Mouse (Mus musculus): ENCODE data around the gene Gm7173.

The Gm7173 gene

DNA sequence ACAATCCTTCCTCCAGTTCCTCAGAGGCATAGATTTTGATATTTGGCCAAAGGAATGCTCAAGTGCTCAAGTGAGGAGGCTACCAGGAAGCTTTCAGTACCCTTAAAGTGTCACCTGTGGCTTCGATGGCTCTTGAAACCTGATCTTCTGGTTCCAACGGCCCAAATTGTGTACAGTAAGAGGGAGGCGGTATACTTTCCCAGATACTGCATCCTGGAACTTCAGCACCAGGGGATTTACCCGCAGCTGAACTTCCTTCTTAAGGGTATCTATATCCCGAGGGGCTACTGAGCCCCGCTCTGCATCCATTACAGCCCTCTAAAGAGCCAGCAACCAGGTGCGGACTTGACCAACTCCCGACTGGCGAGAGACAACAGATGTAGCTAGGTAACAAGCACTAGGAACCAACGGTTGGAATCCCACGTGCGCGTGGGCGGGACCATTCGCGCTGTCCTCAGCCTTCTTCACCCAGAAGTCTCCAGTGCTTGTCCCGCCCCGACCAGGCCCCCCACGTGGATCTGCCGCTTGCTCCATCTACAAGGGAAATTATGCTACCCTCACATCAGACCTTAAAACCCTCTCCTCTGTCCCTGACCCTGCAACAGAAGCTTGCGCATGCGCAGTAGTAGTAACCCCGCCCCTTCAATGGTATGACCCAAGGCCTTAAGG, at the start of gene Gm7173:
Gene Gm7173 (minus strand): TSS at position 309 of the 669 bp plus-strand sequence.
- DNase-seq, result peak in 1 of 2 experiments; percentile 10

DNA sequence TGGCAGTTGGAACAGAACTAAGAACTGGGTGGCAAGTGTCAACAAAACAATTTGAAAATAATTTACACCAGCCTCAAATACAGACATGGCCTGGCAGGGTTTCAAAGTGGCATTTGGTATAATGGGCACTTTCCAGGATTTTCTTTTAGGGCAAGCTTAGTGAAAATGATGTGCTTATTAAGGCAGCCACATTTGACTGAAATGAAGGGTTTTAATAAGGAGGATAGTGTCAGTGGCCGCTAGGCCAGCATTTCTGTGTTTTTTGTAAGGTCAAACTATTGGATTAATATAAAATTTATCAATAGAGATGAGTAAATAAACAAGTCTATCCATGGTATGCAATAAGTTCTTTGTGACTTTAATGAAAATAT, 546 bp upstream of the Gm7173 start:
- DNase-seq, result no peak

DNA sequence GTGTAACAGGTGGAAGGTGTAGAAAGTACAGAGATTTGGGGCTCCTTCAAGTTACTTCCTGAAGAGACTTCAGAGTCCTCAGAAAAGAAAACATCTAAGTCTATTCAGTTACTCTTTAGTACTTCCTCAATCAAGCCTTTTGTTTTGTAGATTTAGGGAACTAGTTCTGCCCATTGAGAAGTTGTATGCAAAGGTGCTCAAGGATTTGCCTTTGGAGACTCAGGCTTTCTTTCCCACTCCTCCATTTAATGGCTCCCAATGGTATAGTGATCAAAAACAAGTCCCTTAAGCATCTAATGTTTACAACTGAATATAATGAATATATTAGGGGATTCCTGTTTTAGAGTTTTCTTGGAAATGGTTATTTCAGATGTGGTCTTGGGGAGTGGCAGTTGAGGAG, 200.3 kb downstream of the Gm7173 start:
- no peak for DNase-seq

Measured in B cell, adult 2 months (primary cell).